Comparison of ENCODE assay signal across 12 mouse cellular contexts in genomic region chr5:137491559-137491958, GRCm38 (mm10). TPM values are rescaled to one million over a fixed set of nuclear protein-coding genes. Genes with fewer than 3 reads are reported as not detected.
DNase-seq lines count a peak whose midpoint lies in the region; ATAC-seq and TF ChIP-seq lines count a peak whose summit lies in the region.
"Had no signal": no experiment of that assay in that cellular context is flagged by ENCODE, and none has a peak within 500 bp of the region (broad histone marks: within the 10 kb centered on the region; RNA-seq: fewer than 3 reads in every experiment).

No protein-coding gene starts in this region.

- 35% methylated on average over 4 of the region's 4 CpGs for WGBS in lung, embryonic 16.5 days
- 34% methylated on average over 4 of the region's 4 CpGs for WGBS in kidney, postnatal 0 days

- no peak for TF ChIP-seq CTCF in kidney, postnatal 0 days (IDR thresholded peaks at IDR 0.05; ENCODE audit: low read depth)

- DNase-seq in cerebellum, postnatal 14 days: peak; percentile 47 to 62
- no peak for DNase-seq in cerebellum, adult 9-10 months
- DNase-seq in lung, postnatal 25 days (ENCODE audit: low spot score): no peak
- peak; percentile 42 for DNase-seq in kidney, postnatal 0 days (ENCODE audit: low spot score)
- DNase-seq in lung, postnatal 14 days: peak; percentile 45
- no peak for DNase-seq in adipocyte (ENCODE audit: low spot score)
- no peak for DNase-seq in natural killer cell, adult 2 months (ENCODE audit: low spot score in 2 of 2)
- DNase-seq: adrenal gland, postnatal 36 days had no signal

- no peak overlapping the region for H3K27ac ChIP-seq in lung, embryonic 16.5 days (ENCODE audit: low read length)
- H3K27ac ChIP-seq in kidney, postnatal 0 days: no peak overlapping the region
- H3K27ac ChIP-seq: hindbrain, embryonic 10.5 days; midbrain, embryonic 12.5 days had no signal

- H3K9me3 ChIP-seq in lung, embryonic 16.5 days (ENCODE audit: control insufficient read depth, low read length): no peaks in the 10 kb centered on the region; the same call in 1 of the 2 replicates
- H3K9me3 ChIP-seq in kidney, postnatal 0 days (replicated peaks; ENCODE audit: low read length): no peaks in the 10 kb centered on the region
- H3K9me3 ChIP-seq: hindbrain, embryonic 10.5 days; midbrain, embryonic 12.5 days had no signal

- no peak overlapping the region for H3K9ac ChIP-seq in lung, embryonic 16.5 days (ENCODE audit: low read length)
- H3K9ac ChIP-seq in kidney, postnatal 0 days (ENCODE audit: low read depth, low read length): no peak overlapping the region
- H3K9ac ChIP-seq: midbrain, embryonic 12.5 days had no signal

- no peaks in the 10 kb centered on the region for H3K4me1 ChIP-seq in lung, embryonic 16.5 days (replicated peaks; ENCODE audit: control insufficient read depth, insufficient read depth, low read length)
- H3K4me1 ChIP-seq in kidney, postnatal 0 days (replicated peaks; ENCODE audit: insufficient read depth, low read length): no peaks in the 10 kb centered on the region
- H3K4me1 ChIP-seq: midbrain, embryonic 12.5 days had no signal

- H3K27me3 ChIP-seq in lung, embryonic 16.5 days (ENCODE audit: control insufficient read depth, insufficient read depth, low read depth, low read length): peaks cover 3% of the 10 kb centered on the region
- H3K27me3 ChIP-seq in kidney, postnatal 0 days (ENCODE audit: insufficient read depth, low read length): no peaks in the 10 kb centered on the region

- H3K36me3 ChIP-seq in lung, embryonic 16.5 days (ENCODE audit: control insufficient read depth, insufficient read depth, low read length): no peaks in the 10 kb centered on the region
- no peaks in the 10 kb centered on the region for H3K36me3 ChIP-seq in kidney, postnatal 0 days (ENCODE audit: insufficient read depth, low read length)
- H3K36me3 ChIP-seq: hindbrain, embryonic 10.5 days; midbrain, embryonic 12.5 days had no signal

- peak; percentile 55 for ATAC-seq in lung, embryonic 16.5 days (ENCODE audit: low read depth)
- ATAC-seq in kidney, postnatal 0 days (replicated peaks; ENCODE audit: low FRiP score, low read depth): no peak
- ATAC-seq: forebrain, embryonic 14.5 days had no signal

- no peak overlapping the region for H3K4me3 ChIP-seq in lung, embryonic 16.5 days (ENCODE audit: low read length)
- no peak overlapping the region for H3K4me3 ChIP-seq in kidney, postnatal 0 days (replicated peaks; ENCODE audit: low read depth, low read length)
- H3K4me3 ChIP-seq: hindbrain, embryonic 10.5 days; midbrain, embryonic 12.5 days had no signal

- no peak overlapping the region for H3K4me2 ChIP-seq in lung, embryonic 16.5 days (ENCODE audit: low read depth, low read length)
- H3K4me2 ChIP-seq in kidney, postnatal 0 days (ENCODE audit: low read length): no peak overlapping the region
- H3K4me2 ChIP-seq: midbrain, embryonic 12.5 days had no signal

RNA-seq across cellular contexts. Expression of gene Pop7, which starts 10.8 kb away (rescaled TPM):
- 50.4 and 54.4 TPM in 2 replicates for polyA plus RNA-seq in lung, embryonic 16.5 days (2015; fragmentation: Nextera tagmentation; extraction: Ambion mirVana)
- polyA plus RNA-seq in kidney, postnatal 0 days (2015; fragmentation: Nextera tagmentation; extraction: Ambion mirVana): 55.1 and 55.6 TPM in 2 replicates

RNA-seq across cellular contexts. Expression of gene Zan, which starts 14.7 kb away (rescaled TPM):
- 0.53 and 0.62 TPM in 2 replicates for polyA plus RNA-seq in lung, embryonic 16.5 days (2015; fragmentation: Nextera tagmentation; extraction: Ambion mirVana)
- polyA plus RNA-seq in kidney, postnatal 0 days (2015; fragmentation: Nextera tagmentation; extraction: Ambion mirVana): 0.16 and 0.23 TPM in 2 replicates

RNA-seq across cellular contexts. Expression of gene Gigyf1, which starts 26.8 kb away (rescaled TPM):
- 10.7 and 10.9 TPM in 2 replicates for polyA plus RNA-seq in lung, embryonic 16.5 days (2015; fragmentation: Nextera tagmentation; extraction: Ambion mirVana)
- 9.3 and 10.3 TPM in 2 replicates for polyA plus RNA-seq in kidney, postnatal 0 days (2015; fragmentation: Nextera tagmentation; extraction: Ambion mirVana)

RNA-seq across cellular contexts. Expression of gene Epo, which starts 41.5 kb away (rescaled TPM):
- polyA plus RNA-seq in lung, embryonic 16.5 days (2015; fragmentation: Nextera tagmentation; extraction: Ambion mirVana): 0.31 and 0.98 TPM in 2 replicates
- 0.20 TPM in 1 of 2 replicates, not detected in the other for polyA plus RNA-seq in kidney, postnatal 0 days (2015; fragmentation: Nextera tagmentation; extraction: Ambion mirVana)
- polyA plus RNA-seq: forebrain, embryonic 14.5 days; midbrain, embryonic 12.5 days had no signal

RNA-seq across cellular contexts. Expression of gene Gnb2, which starts 41.8 kb away (rescaled TPM):
- 379 and 400 TPM in 2 replicates for polyA plus RNA-seq in lung, embryonic 16.5 days (2015; fragmentation: Nextera tagmentation; extraction: Ambion mirVana)
- polyA plus RNA-seq in kidney, postnatal 0 days (2015; fragmentation: Nextera tagmentation; extraction: Ambion mirVana): 463 and 480 TPM in 2 replicates

Comparison
In these comparisons a context has a peak if more than half of its experiments do, and no peak if none do; other contexts are left out.
1. DNase-seq: peak in cerebellum, postnatal 14 days (2 of 2), kidney, postnatal 0 days (single experiment) and lung, postnatal 14 days (single experiment); none in cerebellum, adult 9-10 months (single experiment), lung, postnatal 25 days (single experiment), adipocyte (single experiment) and natural killer cell, adult 2 months (0 of 2).